Mouse (Mus musculus) adrenal gland, adult 8-10 months (tissue): ENCODE measurements at regions not wholly inside any gene's neighbourhood (a gene's known extent, or its start where the extent isn't known, plus 50 kb on each side); places are given as distances from the start of the nearest gene placed in this dataset.

ENCODE experiments used
- DNase-seq: peaks from one replicate; pipeline ENCODE4 v3.0.0; 2022

DNA sequence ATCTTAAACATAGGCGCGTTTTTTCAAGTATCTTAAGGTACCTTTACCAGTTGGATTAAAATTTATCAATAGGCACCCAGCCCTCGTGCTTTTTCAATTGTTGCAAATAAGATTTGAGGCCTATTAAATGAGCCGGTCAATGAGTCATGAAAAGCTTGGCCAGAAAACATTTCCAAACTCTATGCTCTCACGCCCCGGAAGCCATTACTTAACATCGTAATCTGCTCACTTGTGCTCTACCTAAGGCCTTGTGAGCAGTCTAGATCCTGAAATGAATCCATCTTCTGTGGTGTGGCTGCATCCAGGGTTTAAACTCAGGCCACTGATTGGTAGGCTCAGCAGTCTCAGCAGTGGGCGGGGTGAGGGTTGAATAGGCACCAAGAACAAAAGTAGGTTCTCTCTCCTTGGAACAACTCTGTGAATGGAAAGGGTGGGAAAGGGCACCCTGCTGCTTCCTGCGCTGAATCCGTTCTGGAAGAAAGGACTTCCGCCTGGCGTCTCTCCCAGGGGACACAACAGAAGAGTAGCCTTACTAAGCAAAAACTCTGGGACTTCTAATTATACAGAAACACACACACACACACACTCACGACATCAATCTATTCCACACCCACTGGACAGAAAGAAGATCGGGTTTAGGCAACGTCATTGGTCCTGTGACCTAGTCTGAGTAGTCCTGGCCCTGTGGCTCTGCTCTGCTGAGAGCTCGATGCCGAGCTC lies 53.4 kb upstream of the Fmnl2 start:
- DNase-seq = peak; percentile 36

DNA sequence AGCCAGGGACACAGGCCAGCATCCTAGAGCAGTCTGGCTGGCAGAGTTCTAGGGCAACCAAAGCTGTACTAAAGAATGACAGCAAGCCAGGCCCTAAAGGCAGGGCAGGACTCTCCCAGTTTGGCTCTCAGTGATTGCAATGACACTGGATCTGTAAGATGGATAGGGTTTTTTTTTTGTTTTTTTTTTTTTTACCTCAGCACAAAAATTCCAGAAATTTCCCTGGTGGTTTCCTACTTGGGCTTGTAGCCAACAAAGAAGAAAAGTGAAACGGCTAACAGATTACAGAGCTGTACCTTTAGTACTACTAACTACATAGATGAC lies 52.9 kb upstream of the Fmnl2 start:
- DNase-seq = no peak

GRCm38 (mm10) chr2:52807826-52808225 lies 49.8 kb upstream of the Fmnl2 start:
- DNase-seq = no peak
